In the genomic region with DNA sequence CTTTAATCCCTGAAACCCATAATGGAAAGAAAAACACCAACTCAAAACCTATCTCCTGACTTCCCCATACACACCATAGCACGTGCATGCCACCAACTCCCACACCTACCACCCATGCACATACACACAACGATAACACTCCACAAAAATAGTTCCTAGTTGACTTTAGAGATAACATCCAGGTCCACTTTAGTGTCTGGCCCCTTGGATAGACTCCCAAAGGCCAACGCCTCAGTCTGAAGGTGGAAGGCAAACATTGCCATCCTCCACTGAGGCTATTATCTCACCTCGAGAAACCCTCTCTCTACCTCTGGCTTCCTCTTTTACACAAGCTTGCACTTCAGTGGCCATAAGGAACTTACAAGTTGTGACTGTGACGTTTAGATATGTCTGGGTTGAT, we compare ENCODE assay signal across 28 mouse cellular contexts. TPM values are rescaled to one million over a fixed set of nuclear protein-coding genes. Genes with fewer than 3 reads are reported as not detected.
A peak's percentile ranks its signal among the peaks of the same experiment; 100 is the strongest.
DNase-seq lines count a peak whose midpoint lies in the region; ATAC-seq and TF ChIP-seq lines count a peak whose summit lies in the region.
"Had no signal": no experiment of that assay in that cellular context is flagged by ENCODE, and none has a peak within 500 bp of the region (broad histone marks: within the 10 kb centered on the region; RNA-seq: fewer than 3 reads in every experiment).

No protein-coding gene starts in this region.

- 18% methylated on average over 5 of the region's 5 CpGs for WGBS in liver, embryonic 12.5 days (ENCODE audit: insufficient replicate concordance)
- 90% methylated on average over 5 of the region's 5 CpGs for WGBS in forebrain, embryonic 15.5 days
- WGBS in forebrain, postnatal 0 days = 86% methylated on average over 5 of the region's 5 CpGs

- no peak overlapping the region for H3K4me3 ChIP-seq in G1E (ENCODE audit: low read depth, low read length)
- no peak overlapping the region for H3K4me3 ChIP-seq in liver, embryonic 12.5 days
- H3K4me3 ChIP-seq in forebrain, embryonic 15.5 days = no peak overlapping the region
- no peak overlapping the region for H3K4me3 ChIP-seq in forebrain, postnatal 0 days (ENCODE audit: low read depth, low read length)
- H3K4me3 ChIP-seq: embryonic facial prominence, embryonic 10.5 days; heart, embryonic 15.5 days; left cerebral cortex, adult 2 months; limb, embryonic 15.5 days; lung, embryonic 15.5 days had no signal

- peak overlapping the region; percentile 17; the same call in 1 of the 2 replicates for H3K27ac ChIP-seq in liver, embryonic 12.5 days
- H3K27ac ChIP-seq in forebrain, embryonic 15.5 days (replicated peaks) = no peak overlapping the region
- H3K27ac ChIP-seq in forebrain, postnatal 0 days (ENCODE audit: low read depth, low read length) = no peak overlapping the region
- H3K27ac ChIP-seq: embryonic facial prominence, embryonic 10.5 days; heart, embryonic 15.5 days; hindbrain, embryonic 14.5 days; kidney, postnatal 0 days; left cerebral cortex, adult 2 months; limb, embryonic 15.5 days; lung, embryonic 15.5 days had no signal

- no peak overlapping the region for H3K9ac ChIP-seq in liver, embryonic 12.5 days
- H3K9ac ChIP-seq in forebrain, embryonic 15.5 days (replicated peaks) = no peak overlapping the region
- H3K9ac ChIP-seq in forebrain, postnatal 0 days = no peak overlapping the region
- H3K9ac ChIP-seq: heart, embryonic 15.5 days; hindbrain, embryonic 14.5 days; limb, embryonic 15.5 days; lung, embryonic 15.5 days had no signal

- TF ChIP-seq CTCF in G1E (IDR thresholded peaks at IDR 0.05; ENCODE audit: low read depth, low read length) = no peak
- no peak for TF ChIP-seq CTCF in forebrain, postnatal 0 days (IDR thresholded peaks at IDR 0.05; ENCODE audit: low read depth)

- H3K4me2 ChIP-seq in liver, embryonic 12.5 days = no peak overlapping the region
- H3K4me2 ChIP-seq in forebrain, embryonic 15.5 days (replicated peaks) = no peak overlapping the region
- H3K4me2 ChIP-seq in forebrain, postnatal 0 days (ENCODE audit: low read depth) = no peak overlapping the region
- H3K4me2 ChIP-seq: heart, embryonic 15.5 days; hindbrain, embryonic 14.5 days; limb, embryonic 15.5 days; lung, embryonic 15.5 days; midbrain, embryonic 11.5 days had no signal

- peaks cover 87% of the 10 kb centered on the region for H3K4me1 ChIP-seq in G1E (ENCODE audit: insufficient read depth, low read depth, low read length)
- peaks cover 71% of the 10 kb centered on the region for H3K4me1 ChIP-seq in liver, embryonic 12.5 days
- H3K4me1 ChIP-seq in forebrain, embryonic 15.5 days = 0 out of 2 replicates have a peak, but pooled peaks cover 2% of the 10 kb centered on the region
- no peaks in the 10 kb centered on the region for H3K4me1 ChIP-seq in forebrain, postnatal 0 days (ENCODE audit: insufficient read depth)

- H3K36me3 ChIP-seq in G1E (replicated peaks) = no peaks in the 10 kb centered on the region
- H3K36me3 ChIP-seq in liver, embryonic 12.5 days = no peaks in the 10 kb centered on the region
- H3K36me3 ChIP-seq in forebrain, embryonic 15.5 days = no peaks in the 10 kb centered on the region
- no peaks in the 10 kb centered on the region for H3K36me3 ChIP-seq in forebrain, postnatal 0 days (ENCODE audit: insufficient read depth)
- H3K36me3 ChIP-seq: embryonic facial prominence, embryonic 10.5 days; heart, embryonic 15.5 days; limb, embryonic 15.5 days; lung, embryonic 15.5 days had no signal

- peak; percentile 55 for ATAC-seq in G1E (ENCODE audit: extremely low read depth, insufficient number of reproducible peaks, low FRiP score, poor library complexity, severe bottlenecking)
- ATAC-seq in granulocyte monocyte progenitor cell, adult 5-6 weeks (replicated peaks; ENCODE audit: poor library complexity, severe bottlenecking) = peak; percentile 46; the same call in 1 of the 2 replicates
- peak; percentile 44 for ATAC-seq in liver, embryonic 12.5 days
- peak; percentile 51 for ATAC-seq in megakaryocyte progenitor cell, adult 5-6 weeks (replicated peaks; ENCODE audit: poor library complexity)
- ATAC-seq in forebrain, embryonic 15.5 days (replicated peaks) = no peak
- ATAC-seq in forebrain, postnatal 0 days = no peak
- ATAC-seq: CD4-positive, CD25-positive, alpha-beta regulatory T cell, adult 4 months; forebrain, embryonic 16.5 days had no signal

- DNase-seq in G1E (ENCODE audit: low spot score) = peak; percentile 14
- DNase-seq in frontal cortex, adult 2 months (ENCODE audit: extremely low spot score in 1 of 2, low spot score in 1 of 2) = no peak
- no peak for DNase-seq in ovary, postnatal 10 days (ENCODE audit: low spot score)
- DNase-seq in forebrain, postnatal 0 days = no peak
- DNase-seq: adrenal gland, adult 2 months; cerebellum, adult 8-10 months; gastrocnemius, postnatal 25 days; heart, postnatal 36 days; left cerebral cortex, postnatal 4 days; lung, postnatal 36 days; thymus, postnatal 36 days had no signal

- no peaks in the 10 kb centered on the region for H3K27me3 ChIP-seq in G1E (ENCODE audit: insufficient read depth, low read length)
- no peaks in the 10 kb centered on the region for H3K27me3 ChIP-seq in liver, embryonic 12.5 days (replicated peaks)
- H3K27me3 ChIP-seq in forebrain, embryonic 15.5 days = no peaks in the 10 kb centered on the region
- H3K27me3 ChIP-seq in forebrain, postnatal 0 days (ENCODE audit: insufficient read depth, low read length) = no peaks in the 10 kb centered on the region
- H3K27me3 ChIP-seq: heart, embryonic 15.5 days; limb, embryonic 15.5 days; lung, embryonic 15.5 days had no signal

- H3K9me3 ChIP-seq in G1E (replicated peaks) = no peaks in the 10 kb centered on the region
- no peaks in the 10 kb centered on the region for H3K9me3 ChIP-seq in liver, embryonic 12.5 days (replicated peaks)
- no peaks in the 10 kb centered on the region for H3K9me3 ChIP-seq in forebrain, embryonic 15.5 days
- no peaks in the 10 kb centered on the region for H3K9me3 ChIP-seq in forebrain, postnatal 0 days (ENCODE audit: low read length)
- H3K9me3 ChIP-seq: embryonic facial prominence, embryonic 10.5 days; heart, embryonic 15.5 days; limb, embryonic 15.5 days; lung, embryonic 15.5 days had no signal

RNA-seq across cellular contexts. Expression of gene Rbp2, which starts 6.3 kb away (rescaled TPM):
- total RNA-seq in G1E (2014; fragmentation: Nextera tagmentation) = not detected in 2 replicates
- total RNA-seq in G1E (2017) = 0.58 TPM in 1 of 2 replicates, not detected in the other
- polyA plus RNA-seq in G1E (2012) = 0.39 and 0.45 TPM in 2 replicates
- not detected in 2 replicates for total RNA-seq in granulocyte monocyte progenitor cell, adult 5-6 weeks (2014; fragmentation: Nextera tagmentation)
- not detected in 2 replicates for total RNA-seq in granulocyte monocyte progenitor cell, adult 5-6 weeks (2017)
- polyA plus RNA-seq in liver, embryonic 12.5 days (2016; fragmentation: Nextera tagmentation; extraction: Ambion mirVana) = 2.2 and 2.7 TPM in 2 replicates
- not detected in 2 replicates for total RNA-seq in megakaryocyte progenitor cell, adult 5-6 weeks (2015)
- not detected in 2 replicates for total RNA-seq in megakaryocyte progenitor cell, adult 5-6 weeks (2017)
- polyA plus RNA-seq in frontal cortex, adult 2 months (2012; rRNA removed) = 0.21 TPM in 1 of 2 replicates, not detected in the other
- 0.53 TPM in 1 of 2 replicates, not detected in the other for polyA plus RNA-seq in forebrain, embryonic 15.5 days (2015; fragmentation: Nextera tagmentation; extraction: Ambion mirVana)
- 0.76 TPM in 1 of 2 replicates, not detected in the other for total RNA-seq in forebrain, postnatal 0 days (2014; rRNA removed)
- polyA plus RNA-seq in forebrain, postnatal 0 days (2015; fragmentation: Nextera tagmentation; extraction: Ambion mirVana) = 0.48 and 0.67 TPM in 2 replicates
- total RNA-seq: adrenal gland, adult 2 months; gastrocnemius, postnatal 25 days; heart, adult 8-10 months; heart, postnatal 36 days; left cerebral cortex, adult 2 months; left cerebral cortex, postnatal 4 days; midbrain, postnatal 0 days had no signal
- polyA plus RNA-seq: adrenal gland, adult 2 months; CD4-positive, CD25-positive, alpha-beta regulatory T cell, adult 4 months; cortical plate, adult 2 months; forebrain, embryonic 16.5 days had no signal

Comparison
In these comparisons a context has a peak if more than half of its experiments do, and no peak if none do; other contexts are left out.
1. ATAC-seq: peak in G1E (single experiment), granulocyte monocyte progenitor cell, adult 5-6 weeks (single experiment), liver, embryonic 12.5 days (single experiment) and megakaryocyte progenitor cell, adult 5-6 weeks (single experiment); none in forebrain, embryonic 15.5 days (single experiment) and forebrain, postnatal 0 days (single experiment).